Mouse (Mus musculus) midbrain, embryonic 11.5 days (tissue): ENCODE measurements around the gene Kazald1. TPM values are rescaled to one million over a fixed set of nuclear protein-coding genes. Genes with fewer than 3 reads are reported as not detected.
A peak's percentile ranks its signal among the peaks of the same experiment; 100 is the strongest.

Source experiments
- ATAC-seq: fragments of 200-750 bp; cut with Nextera tagmentation; 2 replicates; pipeline ENCODE4 v1.8.0; 2017; ENCODE audit warnings: moderate TSS enrichment, moderate library complexity; ENCODE audit not compliant: low FRiP score
- DNase-seq: peaks from one replicate; pipeline ENCODE4 v3.0.0; 2015; ENCODE audit warnings: low spot score; ENCODE audit errors: missing footprints
- H3K27ac ChIP-seq: fragments of 300-500 bp; sonication (generic); 2 replicates; pipeline ENCODE4 v1.5.1; 2014; ENCODE audit warnings: low read depth, low read length
- H3K27me3 ChIP-seq: fragments of 300-500 bp; sonication (generic); 2 replicates; pipeline ENCODE4 v1.6.1; 2014; ENCODE audit warnings: mild to moderate bottlenecking, low read length, moderate library complexity, mixed read lengths; ENCODE audit not compliant: control insufficient read depth, insufficient read depth
- H3K36me3 ChIP-seq: fragments of 300-500 bp; sonication (generic); 2 replicates; pipeline ENCODE4 v1.6.1; 2014; ENCODE audit warnings: mild to moderate bottlenecking, low read length, moderate library complexity, mixed read lengths; ENCODE audit not compliant: control insufficient read depth, insufficient read depth
- H3K4me1 ChIP-seq: fragments of 300-500 bp; sonication (generic); 2 replicates; pipeline ENCODE4 v1.6.1; 2014; ENCODE audit warnings: low read length; ENCODE audit not compliant: control insufficient read depth, insufficient read depth
- H3K4me2 ChIP-seq: fragments of 300-500 bp; sonication (generic); 2 replicates; pipeline ENCODE4 v1.6.1; 2014; ENCODE audit warnings: mild to moderate bottlenecking, moderate library complexity
- H3K4me3 ChIP-seq: fragments of 300-500 bp; sonication (generic); 2 replicates; pipeline ENCODE4 v1.5.1; 2014; ENCODE audit warnings: low read depth, low read length
- H3K9ac ChIP-seq: fragments of 300-500 bp; sonication (generic); 2 replicates; pipeline ENCODE4 v1.6.1; 2014; ENCODE audit warnings: low read length
- H3K9me3 ChIP-seq: fragments of 300-500 bp; sonication (generic); 2 replicates; pipeline ENCODE4 v1.6.1; 2016; ENCODE audit warnings: low read length; ENCODE audit not compliant: control insufficient read depth
- WGBS: fragments of 180-500 bp; shearing (Covaris S2); extraction: QIAGEN DNeasy Blood & Tissue Kit; methylation state at CpG from one replicate; pipeline ENCODE4 v1.1.7; 2014; 5-methylcytosine and 5-hydroxymethylcytosine counted together
- polyA plus RNA-seq: library from polyadenylated mRNA; unstranded; fragments of >200 nt; fragmentation: Nextera tagmentation; extraction: Ambion mirVana; gene quantifications from 2 replicates; pipeline ENCODE4 v1.2.1, GENCODE M21; 2014

Gene Kazald1
- polyA plus RNA-seq, 1 experiment from 2014 or later, result 0.38 TPM

- Histone ChIP-seq H3K27me3 (peaks cover 2% of the 10 kb centered on the region), H3K4me2 (peak overlapping the region; percentile 27), H3K4me3 (no peak overlapping the region)
These were observed 38.9 kb downstream of the Kazald1 start for GRCm38 (mm10) chr19:45113791-45114460.

GRCm38 (mm10) chr19:45114772-45115171 is 39.7 kb downstream of the Kazald1 start:
- H3K27ac ChIP-seq, result no peak overlapping the region
- H3K9ac ChIP-seq, result no peak overlapping the region
- H3K27me3 ChIP-seq, result peaks cover 2% of the 10 kb centered on the region
- no peaks in the 10 kb centered on the region for H3K9me3 ChIP-seq
- H3K4me1 ChIP-seq, result peaks cover 10% of the 10 kb centered on the region
- 58% methylated on average over 2 of the region's 3 CpGs for WGBS
- DNase-seq, result peak; percentile 83
- H3K4me3 ChIP-seq, result no peak overlapping the region
- no peaks in the 10 kb centered on the region for H3K36me3 ChIP-seq
- no peak for ATAC-seq
- H3K4me2 ChIP-seq, result no peak overlapping the region

More at GRCm38 (mm10) chr19:45113791-45114460, 38.9 kb downstream of the Kazald1 start:
- Histone ChIP-seq H3K27ac (no peak overlapping the region), H3K9me3 (no peaks in the 10 kb centered on the region), H3K36me3 (no peaks in the 10 kb centered on the region), H3K9ac (peak overlapping the region; percentile 57), H3K4me1 (peaks cover 10% of the 10 kb centered on the region)
- peak; percentile 95 for DNase-seq
- ATAC-seq, result peak; percentile 77
- WGBS, result 1% methylated on average over 18 of the region's 18 CpGs

- H3K9ac ChIP-seq, result no peak overlapping the region
- ATAC-seq (no peak), DNase-seq (peak; percentile 84)
- WGBS, result 80% methylated on average over 1 of the region's 1 CpGs
- peaks cover 10% of the 10 kb centered on the region for H3K4me1 ChIP-seq
- no peak overlapping the region for H3K27ac ChIP-seq
- H3K9me3 ChIP-seq, result no peaks in the 10 kb centered on the region
- H3K4me2 ChIP-seq, result no peak overlapping the region
- H3K36me3 ChIP-seq, result no peaks in the 10 kb centered on the region
- no peak overlapping the region for H3K4me3 ChIP-seq
- H3K27me3 ChIP-seq, result peaks cover 2% of the 10 kb centered on the region
These were observed 41.8 kb downstream of the Kazald1 start for GRCm38 (mm10) chr19:45116798-45117197.

Other genes with a start within 250 kb of the Kazald1 start
- 38.7 and 44.3 TPM in 2 replicates for gene Slf2, start 144.1 kb upstream of the Kazald1 start, polyA plus RNA-seq
- gene Sema4g, start 86.1 kb upstream of the Kazald1 start, polyA plus RNA-seq, result 4.4 and 4.7 TPM in 2 replicates
- gene Twnk, start 69.6 kb upstream of the Kazald1 start, polyA plus RNA-seq, result 13.8 and 14.2 TPM in 2 replicates
- 67.3 and 69.6 TPM in 2 replicates for gene Mrpl43, start 68.8 kb upstream of the Kazald1 start, polyA plus RNA-seq
- 35.7 and 44.1 TPM in 2 replicates for gene Lzts2, start 60.8 kb upstream of the Kazald1 start, polyA plus RNA-seq
- 0.17 and 0.19 TPM in 2 replicates for gene Pdzd7, start 29.5 kb upstream of the Kazald1 start, polyA plus RNA-seq
- gene Sfxn3, start 27.7 kb upstream of the Kazald1 start, polyA plus RNA-seq, result 17.7 and 20.4 TPM in 2 replicates
- 0.27 and 0.32 TPM in 2 replicates for gene Tlx1, start 75.4 kb downstream of the Kazald1 start, polyA plus RNA-seq
- not detected in 2 replicates for gene Lbx1, start 160.6 kb downstream of the Kazald1 start, polyA plus RNA-seq